In the genomic region with DNA sequence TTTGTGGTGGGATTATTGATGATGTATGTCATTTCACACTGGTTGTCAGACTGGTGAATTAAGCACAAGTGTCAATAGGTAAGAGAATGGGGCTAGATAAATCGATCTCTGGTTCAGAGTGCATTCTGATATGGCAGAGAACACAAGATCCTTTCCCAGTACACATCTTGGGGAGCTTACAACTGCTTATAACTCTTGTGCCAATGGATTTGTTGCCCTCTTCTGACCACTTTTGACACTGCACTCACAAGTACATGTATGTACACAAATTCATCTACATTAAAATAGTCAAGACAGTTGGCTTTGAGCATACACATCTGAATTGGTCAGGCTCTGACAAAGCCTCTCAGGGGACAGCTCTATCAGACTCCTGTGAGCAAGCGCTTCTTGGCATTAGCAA, we compare ENCODE assay signal across 10 mouse cellular contexts.
DNase-seq lines count a peak whose midpoint lies in the region; ATAC-seq lines count a peak whose summit lies in the region.
"Had no signal": no experiment of that assay in that cellular context is flagged by ENCODE, and none has a peak within 500 bp of the region (broad histone marks: within the 10 kb centered on the region; RNA-seq: fewer than 3 reads in every experiment).

No protein-coding gene starts in this region.

- no peak overlapping the region for H3K9ac ChIP-seq in midbrain, embryonic 16.5 days (ENCODE audit: low read depth, low read length)
- H3K9ac ChIP-seq in hindbrain, embryonic 14.5 days: no peak overlapping the region
- H3K9ac ChIP-seq: heart, embryonic 13.5 days had no signal

- no peaks in the 10 kb centered on the region for H3K4me1 ChIP-seq in midbrain, embryonic 10.5 days
- H3K4me1 ChIP-seq in midbrain, embryonic 16.5 days (ENCODE audit: control insufficient read depth, insufficient read depth, low read length): no peaks in the 10 kb centered on the region
- no peaks in the 10 kb centered on the region for H3K4me1 ChIP-seq in hindbrain, embryonic 14.5 days (replicated peaks; ENCODE audit: control insufficient read depth, insufficient read depth, low read length)

- no peaks in the 10 kb centered on the region for H3K9me3 ChIP-seq in midbrain, embryonic 10.5 days (replicated peaks)
- no peaks in the 10 kb centered on the region for H3K9me3 ChIP-seq in midbrain, embryonic 16.5 days (replicated peaks; ENCODE audit: control insufficient read depth, low read length, poor library complexity, severe bottlenecking)
- H3K9me3 ChIP-seq in hindbrain, embryonic 14.5 days (ENCODE audit: control insufficient read depth, low read length): no peaks in the 10 kb centered on the region
- H3K9me3 ChIP-seq: heart, embryonic 13.5 days had no signal

- H3K4me2 ChIP-seq in midbrain, embryonic 16.5 days (ENCODE audit: low read length): no peak overlapping the region
- H3K4me2 ChIP-seq in hindbrain, embryonic 14.5 days (replicated peaks): no peak overlapping the region
- H3K4me2 ChIP-seq: heart, embryonic 13.5 days; liver, embryonic 11.5 days had no signal

- no peaks in the 10 kb centered on the region for H3K27me3 ChIP-seq in midbrain, embryonic 10.5 days (ENCODE audit: low read depth, poor library complexity, severe bottlenecking)
- no peaks in the 10 kb centered on the region for H3K27me3 ChIP-seq in midbrain, embryonic 16.5 days (ENCODE audit: control insufficient read depth, insufficient read depth, low read depth, low read length)
- no peaks in the 10 kb centered on the region for H3K27me3 ChIP-seq in hindbrain, embryonic 14.5 days (ENCODE audit: control insufficient read depth, insufficient read depth, low read length)
- H3K27me3 ChIP-seq: heart, embryonic 13.5 days had no signal

- H3K36me3 ChIP-seq in midbrain, embryonic 10.5 days: no peaks in the 10 kb centered on the region
- no peaks in the 10 kb centered on the region for H3K36me3 ChIP-seq in midbrain, embryonic 16.5 days (ENCODE audit: control insufficient read depth, insufficient read depth, low read length)
- H3K36me3 ChIP-seq in hindbrain, embryonic 14.5 days (replicated peaks; ENCODE audit: control insufficient read depth, insufficient read depth): no peaks in the 10 kb centered on the region
- H3K36me3 ChIP-seq: heart, embryonic 13.5 days had no signal

- H3K4me3 ChIP-seq in midbrain, embryonic 10.5 days: no peak overlapping the region
- no peak overlapping the region for H3K4me3 ChIP-seq in midbrain, embryonic 16.5 days (ENCODE audit: low read depth, low read length)
- no peak overlapping the region for H3K4me3 ChIP-seq in hindbrain, embryonic 14.5 days (replicated peaks; ENCODE audit: low read length)
- H3K4me3 ChIP-seq: heart, embryonic 13.5 days had no signal

- WGBS in midbrain, embryonic 10.5 days: 74% methylated on average over 2 of the region's 2 CpGs
- WGBS in midbrain, embryonic 16.5 days: 69% methylated on average over 2 of the region's 2 CpGs
- WGBS in hindbrain, embryonic 14.5 days: 69% methylated on average over 2 of the region's 2 CpGs

- ATAC-seq in midbrain, embryonic 16.5 days: no peak
- peak; percentile 37; the same call in 1 of the 2 replicates for ATAC-seq in hindbrain, embryonic 14.5 days (ENCODE audit: low FRiP score)

- no peak overlapping the region for H3K27ac ChIP-seq in midbrain, embryonic 10.5 days (replicated peaks)
- no peak overlapping the region for H3K27ac ChIP-seq in midbrain, embryonic 16.5 days (ENCODE audit: low read length)
- H3K27ac ChIP-seq in hindbrain, embryonic 14.5 days: no peak overlapping the region
- H3K27ac ChIP-seq: heart, embryonic 13.5 days had no signal

- DNase-seq in adrenal gland, postnatal 14 days: peak; percentile 6
- DNase-seq in adrenal gland, postnatal 4 days (ENCODE audit: low spot score in 2 of 2): no peak
- peak; percentile 14 for DNase-seq in midbrain, embryonic 10.5 days (ENCODE audit: low spot score)
- DNase-seq in hindbrain, embryonic 14.5 days (ENCODE audit: low spot score): peak; percentile 71
- DNase-seq in right cerebral cortex, postnatal 14 days: peak; percentile 7
- no peak for DNase-seq in gastrocnemius, postnatal 10 days
- DNase-seq in kidney, postnatal 25 days: no peak

Comparison
In these comparisons a context has a peak if more than half of its experiments do, and no peak if none do; other contexts are left out.
1. DNase-seq: peak in adrenal gland, postnatal 14 days (single experiment), midbrain, embryonic 10.5 days (single experiment), hindbrain, embryonic 14.5 days (single experiment) and right cerebral cortex, postnatal 14 days (single experiment); none in adrenal gland, postnatal 4 days (0 of 2), gastrocnemius, postnatal 10 days (single experiment) and kidney, postnatal 25 days (0 of 2).